9 mouse cellular contexts compared by ENCODE assay signal in the genomic region with DNA sequence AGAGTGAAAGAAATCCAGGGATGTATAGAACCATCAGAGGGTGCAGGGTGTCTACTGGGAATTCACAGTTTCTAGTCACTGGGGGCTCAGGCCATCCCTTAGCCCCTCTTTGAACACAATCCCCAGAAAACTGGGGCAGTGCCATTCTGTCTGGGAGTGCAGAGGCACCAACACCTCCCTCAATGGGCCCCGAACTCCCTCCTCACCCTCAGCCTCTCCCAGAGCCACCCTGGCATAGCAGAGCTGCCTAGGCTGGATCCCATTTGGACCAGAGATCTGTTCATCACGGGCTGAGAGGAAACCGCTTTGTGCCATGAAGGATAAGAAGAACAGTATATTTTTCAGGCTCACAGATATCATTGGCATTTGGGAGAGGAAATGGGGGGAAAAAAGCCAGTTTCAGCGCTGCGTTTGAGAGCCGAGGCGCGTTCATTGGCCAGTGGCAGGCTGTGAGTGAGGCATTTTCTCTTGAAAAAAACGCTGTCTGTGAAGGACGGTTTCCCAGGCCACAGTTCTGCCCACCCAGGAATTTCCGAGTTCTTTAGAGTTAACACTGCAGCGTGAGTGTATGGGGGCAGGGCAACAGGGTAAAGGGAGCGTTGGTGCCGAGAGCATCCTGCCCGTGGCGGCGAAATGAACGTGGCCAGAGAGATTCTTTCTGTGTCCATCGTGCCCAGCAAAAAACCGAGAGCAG.
DNase-seq lines count a peak whose midpoint lies in the region; ATAC-seq and TF ChIP-seq lines count a peak whose summit lies in the region.
"Had no signal": no experiment of that assay in that cellular context is flagged by ENCODE, and none has a peak within 500 bp of the region (broad histone marks: within the 10 kb centered on the region; RNA-seq: fewer than 3 reads in every experiment).

No protein-coding gene starts in this region.

- no peak for TF ChIP-seq CTCF in forebrain, postnatal 0 days (IDR thresholded peaks at IDR 0.05; ENCODE audit: low read depth)

- H3K4me1 ChIP-seq in kidney, embryonic 14.5 days (ENCODE audit: control insufficient read depth, insufficient read depth, low read length): 0 out of 2 replicates have a peak, but pooled peaks cover 4% of the 10 kb centered on the region
- peaks cover 16% of the 10 kb centered on the region; the same call in 1 of the 2 replicates for H3K4me1 ChIP-seq in forebrain, postnatal 0 days (ENCODE audit: insufficient read depth)
- peaks cover 29% of the 10 kb centered on the region for H3K4me1 ChIP-seq in midbrain, embryonic 13.5 days (replicated peaks)

- H3K9ac ChIP-seq in kidney, embryonic 14.5 days (ENCODE audit: low read depth, low read length): no peak overlapping the region
- peak overlapping the region; percentile 44 for H3K9ac ChIP-seq in forebrain, postnatal 0 days
- H3K9ac ChIP-seq in midbrain, embryonic 13.5 days (replicated peaks): peak overlapping the region; percentile 60

- no peak overlapping the region for H3K4me3 ChIP-seq in kidney, embryonic 14.5 days (ENCODE audit: low read length)
- peak overlapping the region; percentile 31 for H3K4me3 ChIP-seq in forebrain, postnatal 0 days (ENCODE audit: low read depth, low read length)
- H3K4me3 ChIP-seq in midbrain, embryonic 13.5 days (replicated peaks): peak overlapping the region; percentile 32
- H3K4me3 ChIP-seq: erythroblast, embryonic 14.5 days had no signal

- peaks cover 3% of the 10 kb centered on the region; the same call in 1 of the 2 replicates for H3K27me3 ChIP-seq in kidney, embryonic 14.5 days (ENCODE audit: control insufficient read depth, insufficient read depth, low read length)
- no peaks in the 10 kb centered on the region for H3K27me3 ChIP-seq in forebrain, postnatal 0 days (ENCODE audit: insufficient read depth, low read length)
- H3K27me3 ChIP-seq in midbrain, embryonic 13.5 days: peaks cover 36% of the 10 kb centered on the region

- WGBS in kidney, embryonic 14.5 days: 42% methylated on average over 20 of the region's 20 CpGs
- WGBS in forebrain, postnatal 0 days: 6% methylated on average over 20 of the region's 20 CpGs
- 10% methylated on average over 20 of the region's 20 CpGs for WGBS in midbrain, embryonic 13.5 days

- no peaks in the 10 kb centered on the region for H3K36me3 ChIP-seq in kidney, embryonic 14.5 days (ENCODE audit: control insufficient read depth, insufficient read depth, low read length)
- no peaks in the 10 kb centered on the region for H3K36me3 ChIP-seq in forebrain, postnatal 0 days (ENCODE audit: insufficient read depth)
- no peaks in the 10 kb centered on the region for H3K36me3 ChIP-seq in midbrain, embryonic 13.5 days

- no peak for ATAC-seq in kidney, embryonic 14.5 days (ENCODE audit: low FRiP score, low TSS enrichment)
- peak; percentile 65 for ATAC-seq in forebrain, postnatal 0 days
- peak; percentile 77 for ATAC-seq in midbrain, embryonic 13.5 days
- ATAC-seq in megakaryocyte-erythroid progenitor cell, adult 5-6 weeks (replicated peaks; ENCODE audit: low FRiP score, low TSS enrichment, poor library complexity, severe bottlenecking): no peak

- no peak overlapping the region for H3K27ac ChIP-seq in kidney, embryonic 14.5 days (ENCODE audit: low read depth, low read length)
- peak overlapping the region; percentile 74 for H3K27ac ChIP-seq in forebrain, postnatal 0 days (ENCODE audit: low read depth, low read length)
- H3K27ac ChIP-seq in midbrain, embryonic 13.5 days: peak overlapping the region; percentile 77

- no peak for DNase-seq in kidney, postnatal 25 days
- DNase-seq in cerebellum, postnatal 14 days: peak; percentile 60 to 62
- DNase-seq in forebrain, postnatal 0 days: peak; percentile 69
- DNase-seq in urinary bladder, postnatal 36 days (ENCODE audit: low spot score in 2 of 2): no peak
- DNase-seq in adrenal gland, adult (ENCODE audit: inconsistent age in 2 of 2, low spot score in 1 of 2): no peak

- H3K9me3 ChIP-seq in kidney, embryonic 14.5 days (ENCODE audit: control insufficient read depth, low read length): no peaks in the 10 kb centered on the region
- no peaks in the 10 kb centered on the region for H3K9me3 ChIP-seq in forebrain, postnatal 0 days (ENCODE audit: low read length)
- no peaks in the 10 kb centered on the region for H3K9me3 ChIP-seq in midbrain, embryonic 13.5 days

- peak overlapping the region; percentile 33; the same call in 1 of the 2 replicates for H3K4me2 ChIP-seq in kidney, embryonic 14.5 days (replicated peaks; ENCODE audit: low read depth, low read length)
- H3K4me2 ChIP-seq in forebrain, postnatal 0 days (ENCODE audit: low read depth): peak overlapping the region; percentile 57
- peak overlapping the region; percentile 59 for H3K4me2 ChIP-seq in midbrain, embryonic 13.5 days (replicated peaks)

Comparison
In these comparisons a context has a peak if more than half of its experiments do, and no peak if none do; other contexts are left out.
1. ATAC-seq: peak in forebrain, postnatal 0 days (single experiment) and midbrain, embryonic 13.5 days (single experiment); none in kidney, embryonic 14.5 days (single experiment) and megakaryocyte-erythroid progenitor cell, adult 5-6 weeks (single experiment).
2. DNase-seq: peak in cerebellum, postnatal 14 days (2 of 2) and forebrain, postnatal 0 days (single experiment); none in kidney, postnatal 25 days (0 of 2), urinary bladder, postnatal 36 days (0 of 2) and adrenal gland, adult (0 of 2).
3. Peak in every context shown above with its lines, with median percentiles within 50 percentile points of each other: H3K4me2 ChIP-seq.